Mouse (Mus musculus) neural tube, embryonic 10.5 days (tissue): ENCODE results near the gene 5730596B20Rik.

Experiments used
- DNase-seq: peaks from one replicate; pipeline ENCODE4 v3.0.0-alpha.2; 2017; ENCODE audit warnings: low spot score; ENCODE audit errors: extremely low spot score

Gene 5730596B20Rik

GRCm38 (mm10) chr6:52212556-52213118 is 35.3 kb downstream of the 5730596B20Rik start:
- DNase-seq: no peak

DNA sequence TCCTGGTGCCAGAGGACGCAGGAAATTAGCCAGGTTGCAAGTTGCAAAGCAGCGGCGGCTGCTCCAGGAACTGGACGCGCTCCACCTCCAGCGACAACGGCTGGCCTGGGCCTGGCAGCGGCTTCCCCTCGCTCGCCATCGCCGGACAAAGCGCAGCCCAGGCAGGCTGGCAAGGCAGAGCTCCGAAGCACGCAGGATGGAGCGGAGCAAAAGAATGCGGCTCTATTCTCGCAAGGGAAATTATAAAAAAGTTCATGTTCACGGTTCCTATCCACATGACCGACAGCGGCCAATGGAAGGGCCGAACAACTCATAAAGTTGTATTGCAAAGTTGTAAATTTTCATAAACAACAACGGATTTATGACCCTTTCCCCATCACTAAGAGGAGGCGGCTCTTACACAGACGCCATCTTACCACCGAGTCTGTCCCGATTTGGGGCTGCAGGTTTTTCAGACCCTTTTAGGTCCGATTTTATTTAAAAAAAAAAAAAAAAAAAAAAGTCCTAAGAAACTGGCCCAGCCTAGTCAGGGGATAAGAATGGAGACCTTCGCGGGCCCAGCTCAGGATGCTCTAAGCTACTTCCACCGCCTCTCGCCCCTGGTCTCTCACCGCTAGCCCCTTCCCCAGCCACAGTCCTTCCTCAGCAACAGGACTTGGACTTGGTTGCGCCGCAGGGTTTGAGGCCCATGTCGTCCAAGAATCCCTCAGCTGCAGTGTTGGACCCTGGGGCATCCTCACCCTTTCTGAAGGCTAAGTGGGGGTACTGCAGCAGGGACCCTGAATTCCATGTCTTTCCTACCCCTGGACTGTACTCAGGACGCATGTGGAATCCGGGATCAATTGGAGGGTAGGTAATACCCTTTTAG is 36.1 kb downstream of the 5730596B20Rik start, which contains the start of the genes Hoxa3 and Gm28308:
Gene Hoxa3 (minus strand): TSS at position 218 of the 868 bp plus-strand sequence.
Gene Gm28308 (minus strand): TSS at position 221 of the 868 bp plus-strand sequence.
- no peak for DNase-seq

GRCm38 (mm10) chr6:52214271-52214670 is 37.0 kb downstream of the 5730596B20Rik start:
- no peak for DNase-seq

- no peak for DNase-seq
Measured at GRCm38 (mm10) chr6:52215070-52215469, 37.8 kb downstream of the 5730596B20Rik start.

DNA sequence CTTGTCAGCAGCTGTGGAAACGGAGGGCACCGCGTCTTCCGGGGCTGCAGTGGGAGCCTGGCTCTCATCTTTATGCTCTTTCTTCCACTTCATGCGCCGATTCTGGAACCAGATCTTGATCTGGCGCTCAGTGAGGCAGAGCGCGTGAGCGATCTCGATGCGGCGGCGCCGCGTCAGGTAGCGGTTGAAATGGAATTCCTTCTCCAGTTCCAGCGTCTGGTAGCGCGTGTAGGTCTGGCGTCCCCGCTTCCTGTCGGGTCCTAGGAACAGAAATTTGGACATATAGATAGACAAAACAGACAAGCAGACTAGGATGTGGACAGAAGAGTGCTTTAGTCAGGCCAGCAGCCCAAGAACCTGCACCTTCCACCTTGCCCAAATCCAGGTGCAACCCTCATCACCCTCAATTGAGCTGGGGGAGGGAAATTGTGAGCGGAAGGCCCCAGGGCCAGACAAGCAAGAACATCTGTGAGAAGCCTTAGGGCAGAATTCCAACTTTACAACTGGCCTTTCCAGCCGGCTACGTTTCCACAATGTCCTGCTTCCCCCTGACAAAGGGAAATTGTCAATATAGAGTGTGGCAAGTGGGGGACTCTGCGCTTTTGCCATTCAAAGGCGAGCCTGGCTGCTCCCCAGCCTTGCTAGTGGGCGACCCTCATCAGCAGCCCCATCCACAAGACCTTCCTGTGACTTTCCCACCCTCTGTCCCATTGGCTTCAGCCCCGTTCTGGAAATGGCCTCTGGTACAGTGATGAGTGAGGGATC is 38.7 kb downstream of the 5730596B20Rik start:
- DNase-seq: no peak

DNA sequence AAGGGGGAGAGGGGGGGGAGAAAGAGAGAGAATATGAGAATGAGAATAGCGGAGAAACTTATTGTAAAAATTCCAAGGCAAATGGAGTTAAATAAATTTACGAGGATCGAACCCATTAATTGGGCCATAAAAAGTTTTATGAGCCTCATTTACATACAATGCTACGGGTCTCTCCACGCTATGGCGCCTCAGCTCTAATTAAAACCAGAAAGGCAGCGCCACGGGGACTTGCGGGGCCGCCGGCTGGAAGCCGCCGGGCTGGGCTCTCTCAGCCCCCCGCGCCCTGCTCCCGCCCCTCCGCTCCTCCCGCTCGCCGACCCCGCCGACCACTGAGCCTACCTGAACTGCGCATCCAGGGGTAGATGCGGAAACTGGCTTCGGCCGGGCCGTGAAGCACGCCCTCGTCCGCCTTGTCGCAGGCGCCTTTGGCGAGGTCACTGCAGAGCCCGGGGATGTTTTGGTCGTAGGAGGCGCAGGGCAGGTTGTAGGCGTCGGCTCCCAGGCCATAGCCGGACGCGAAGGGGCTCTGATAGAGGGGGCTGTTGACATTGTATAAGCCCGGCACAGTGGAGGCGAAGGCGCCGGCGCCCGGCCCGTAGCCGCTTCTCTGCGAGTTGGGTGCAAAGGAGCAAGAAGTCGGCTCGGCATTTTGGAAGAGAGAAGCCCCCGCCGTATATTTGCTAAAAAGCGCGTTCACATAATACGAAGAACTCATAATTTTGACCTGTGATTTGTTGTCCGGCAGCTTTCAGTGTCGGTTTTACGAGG is 39.6 kb downstream of the 5730596B20Rik start:
- no peak for DNase-seq

DNA sequence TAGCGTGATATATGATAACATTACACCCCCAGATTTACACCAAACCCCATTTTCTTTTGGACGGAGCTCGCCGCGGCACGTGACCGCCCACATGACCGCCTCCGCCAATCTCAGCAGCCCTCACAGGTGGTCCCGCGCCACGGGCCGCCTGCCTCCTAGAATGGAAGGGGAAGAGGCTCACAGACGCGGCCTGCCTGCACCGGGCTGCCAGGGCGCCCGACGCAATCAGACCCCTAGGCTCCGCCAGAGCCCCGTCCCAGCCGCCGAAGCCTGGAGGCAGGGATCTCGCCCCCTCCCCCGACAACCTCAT is 40.1 kb downstream of the 5730596B20Rik start:
- DNase-seq: peak; percentile 93

GRCm38 (mm10) chr6:52217895-52218642 is 40.8 kb downstream of the 5730596B20Rik start:
- no peak for DNase-seq

GRCm38 (mm10) chr6:52218643-52219215 is 41.4 kb downstream of the 5730596B20Rik start:
- DNase-seq: no peak

DNA sequence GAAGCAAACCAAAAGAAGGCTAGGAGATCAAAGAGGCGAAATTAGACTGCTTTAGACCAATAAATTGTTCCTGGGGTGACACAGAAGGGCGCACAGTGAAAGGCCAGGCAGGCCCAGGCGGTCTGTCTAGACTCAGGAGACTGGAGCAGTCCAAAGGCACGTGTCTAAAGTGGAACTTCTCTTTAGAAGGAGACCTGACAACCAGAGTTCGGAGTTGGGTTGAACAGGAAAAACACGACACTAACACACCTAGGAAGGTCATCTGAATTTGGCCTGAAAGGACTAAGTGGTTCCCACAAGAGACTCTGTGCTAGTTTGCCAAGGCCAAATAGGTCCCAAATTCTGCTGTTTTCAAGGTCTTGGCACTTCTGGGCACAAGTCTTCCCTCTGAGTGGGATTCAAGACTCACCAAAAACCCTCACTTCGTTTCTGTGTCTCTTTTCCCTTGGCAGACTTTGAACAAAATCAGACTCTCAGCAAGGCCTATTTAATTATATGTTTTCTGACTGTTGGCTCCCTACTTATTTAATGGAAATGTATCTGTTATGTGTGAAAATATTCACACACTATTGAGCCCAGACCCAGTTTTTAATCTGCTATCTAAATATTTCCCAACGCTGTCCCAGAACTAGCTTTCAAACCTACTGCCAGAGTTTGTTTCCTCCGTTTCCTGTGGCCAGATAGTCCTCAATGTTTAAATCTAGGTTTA is 42.1 kb downstream of the 5730596B20Rik start:
- DNase-seq: no peak

- no peak for DNase-seq
Measured at GRCm38 (mm10) chr6:52220003-52220864, 42.9 kb downstream of the 5730596B20Rik start.

DNA sequence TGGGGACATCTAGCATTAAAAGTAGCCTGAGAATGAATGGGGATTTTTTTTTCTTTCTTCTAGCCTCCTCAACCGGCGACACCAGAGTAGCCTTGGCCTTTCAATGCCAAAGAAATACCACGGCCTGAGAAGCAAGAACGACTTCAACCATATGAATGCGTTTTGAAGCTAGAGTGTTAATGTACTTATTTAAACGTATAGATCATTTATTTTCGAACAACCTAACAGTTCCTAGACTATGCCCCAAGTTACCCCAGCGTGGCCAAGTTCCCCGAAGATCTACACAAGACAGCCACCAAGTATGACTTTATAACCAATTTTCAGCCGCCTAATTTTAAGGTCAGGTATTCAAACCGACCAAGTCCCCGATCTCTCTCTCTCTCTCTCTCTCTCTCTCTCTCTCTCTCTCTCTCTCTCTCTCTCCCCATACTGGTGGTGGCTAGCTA is 43.6 kb downstream of the 5730596B20Rik start:
- no peak for DNase-seq

DNA sequence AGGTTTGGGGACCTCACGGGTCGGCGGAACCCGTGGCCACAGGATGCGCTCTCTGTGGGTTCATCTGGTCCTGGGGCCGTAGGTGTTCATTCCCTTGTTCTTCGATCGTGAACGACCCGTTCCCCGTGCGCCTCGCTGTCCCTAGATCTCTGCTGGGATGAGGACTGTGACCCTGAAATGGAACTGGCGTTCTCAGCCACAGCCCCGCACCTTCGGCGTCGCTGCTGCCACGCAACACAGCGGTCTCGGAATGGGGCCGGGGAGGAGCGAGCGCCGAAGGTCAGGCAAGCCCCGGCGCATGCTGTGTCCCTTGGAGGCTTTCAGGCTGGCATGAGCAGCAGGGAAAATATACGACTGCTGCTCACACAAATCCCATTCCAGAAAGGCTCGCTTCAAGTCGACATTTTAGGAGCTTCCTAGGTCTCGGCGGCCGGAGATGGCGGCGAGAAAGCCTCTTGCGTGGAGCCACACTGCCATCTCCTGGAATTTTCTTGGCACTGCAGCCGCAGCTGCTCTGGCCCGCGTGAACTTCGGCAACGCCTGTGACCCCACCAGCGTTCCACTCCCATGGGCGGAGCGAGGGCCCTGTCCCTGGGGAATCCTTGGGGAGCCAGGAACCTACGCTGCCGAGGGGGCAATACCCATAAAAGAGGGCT is 44.2 kb downstream of the 5730596B20Rik start, which contains the start of gene Hoxa7:
Gene Hoxa7 (minus strand): TSS at position 518 of the 656 bp plus-strand sequence.
- DNase-seq: peak; percentile 97

DNA sequence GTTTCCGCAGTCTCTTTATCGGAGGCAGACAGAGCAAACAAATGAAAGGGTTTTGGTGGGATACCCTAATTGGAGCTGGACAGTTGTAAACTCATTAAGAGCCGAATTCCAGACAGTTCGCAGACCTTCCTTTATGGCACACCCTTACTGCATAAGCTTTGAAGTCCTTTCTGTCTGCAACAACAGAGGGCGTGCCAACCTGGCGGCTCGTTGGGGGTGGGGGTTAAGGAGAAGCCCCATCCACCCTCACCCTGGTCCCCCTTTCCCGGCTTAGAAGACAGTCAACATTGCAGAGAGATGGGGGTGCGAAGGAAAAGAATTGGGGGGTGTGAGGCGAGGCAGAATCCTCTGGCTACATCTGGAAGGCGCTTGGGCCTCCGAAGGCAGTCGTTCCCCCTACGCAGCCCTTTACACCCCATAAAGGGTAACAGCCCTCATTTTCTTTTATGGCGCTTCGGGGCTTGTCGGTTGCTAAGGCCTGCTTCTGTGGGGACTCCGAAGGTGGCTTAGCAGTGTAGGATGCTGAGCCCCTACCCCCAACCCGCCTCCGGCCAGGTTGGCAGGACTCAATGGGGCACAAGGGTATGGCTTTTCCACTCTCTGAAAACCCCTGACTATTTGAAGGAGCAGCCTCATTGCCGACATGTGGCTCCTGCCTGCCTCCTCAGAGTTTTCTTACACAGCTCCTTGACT is 44.8 kb downstream of the 5730596B20Rik start:
- no peak for DNase-seq

DNA sequence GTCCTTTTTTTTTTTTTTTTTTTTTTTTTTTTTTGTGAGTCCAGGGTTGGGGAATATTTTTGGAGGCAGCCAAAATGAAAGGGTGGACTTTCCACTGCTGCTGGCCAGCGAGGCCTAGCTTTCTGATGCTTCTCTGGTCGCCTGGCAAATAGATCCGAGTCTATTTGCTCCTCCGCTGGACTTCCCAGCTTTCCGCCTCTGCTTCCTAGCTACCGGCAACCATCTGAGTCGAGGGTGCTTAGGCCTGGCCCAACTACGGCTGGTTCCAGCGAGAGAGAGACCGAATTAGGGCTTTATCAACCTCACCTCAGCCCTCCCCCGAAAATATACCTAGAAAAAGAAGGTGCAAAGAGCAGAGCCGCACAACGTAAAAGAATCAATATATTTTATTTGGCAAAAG is 45.4 kb downstream of the 5730596B20Rik start:
- no peak for DNase-seq

- DNase-seq: no peak
Measured at GRCm38 (mm10) chr6:52223939-52224760, 46.9 kb downstream of the 5730596B20Rik start.
